Mouse (Mus musculus): ENCODE measurements at regions not wholly inside any gene's neighbourhood (a gene's known extent, or its start where the extent isn't known, plus 50 kb on each side); places are given as distances from the start of the nearest gene placed in this dataset.

DNA sequence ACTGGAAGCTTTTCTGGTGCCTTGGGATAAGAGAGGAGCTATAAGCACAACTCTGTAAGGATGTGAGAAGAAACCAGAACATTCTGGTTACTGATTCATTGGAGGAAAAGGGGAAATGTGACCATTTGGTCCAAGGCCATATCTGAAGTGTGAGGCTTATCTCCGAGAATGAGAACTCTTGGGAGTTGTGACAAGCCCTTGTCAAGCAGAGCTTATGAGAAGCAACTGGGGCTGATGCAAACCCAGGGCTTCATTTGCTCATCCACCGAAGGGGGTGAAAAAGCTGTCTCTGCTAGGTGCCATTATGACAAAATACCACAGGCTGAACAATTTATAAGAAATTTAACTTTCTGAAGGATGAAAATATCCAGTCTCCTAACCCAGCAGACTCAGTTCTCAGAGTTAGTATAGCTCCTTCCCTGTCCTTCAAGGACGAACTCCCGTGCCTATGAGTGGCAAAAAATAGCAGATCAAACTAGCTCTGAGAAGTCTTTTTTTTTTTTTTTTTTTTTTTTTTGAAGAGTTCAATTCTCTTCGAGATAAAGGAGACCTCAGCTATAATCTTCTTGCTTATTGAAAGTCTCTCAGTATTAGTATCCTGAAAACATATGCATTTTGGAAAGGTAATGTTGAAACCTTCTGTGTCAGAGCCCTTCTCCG, 725.4 kb downstream of the Kcnj2 start:
- H3K27me3 ChIP-seq (ENCODE audit: control insufficient read depth, insufficient read depth, insufficient read length), result no peaks in the 10 kb centered on the region
- H3K79me2 ChIP-seq (ENCODE audit: control insufficient read depth, insufficient read depth), result no peaks in the 10 kb centered on the region
- no peak overlapping the region for H3ac ChIP-seq (ENCODE audit: control insufficient read depth, insufficient read length)
- H3K4me3 ChIP-seq, result no peak overlapping the region
- TF ChIP-seq POLR2AphosphoS2 (IDR thresholded peaks at IDR 0.05; ENCODE audit: insufficient read length, low read depth), result no peak
- TF ChIP-seq CEBPB (IDR thresholded peaks at IDR 0.05; ENCODE audit: insufficient read depth, poor library complexity, severe bottlenecking), result peak; percentile 43; the same call in 1 of the 2 replicates
- H3K4me2 ChIP-seq (ENCODE audit: low read depth), result no peak overlapping the region
- no peaks in the 10 kb centered on the region for H3K36me3 ChIP-seq (ENCODE audit: control insufficient read depth, insufficient read depth)

DNA sequence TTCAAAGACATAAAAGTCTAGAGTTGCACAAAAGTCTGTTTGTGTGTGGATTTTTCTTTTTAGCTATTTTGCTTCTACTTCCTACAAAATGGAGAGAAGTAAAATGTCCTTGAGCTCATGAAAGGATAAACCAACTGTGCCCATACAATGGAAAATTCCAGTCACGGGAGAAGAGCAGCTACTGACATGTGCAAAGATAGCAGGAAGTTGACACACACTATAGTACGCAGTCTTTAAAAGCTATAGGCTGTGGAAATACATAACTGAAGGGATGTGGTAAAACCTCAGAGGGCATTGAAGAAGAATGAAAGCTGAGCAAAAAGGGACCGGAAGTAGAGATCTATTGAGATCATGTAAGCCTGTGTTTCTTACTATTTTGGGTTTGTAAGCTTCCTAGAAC, 735.1 kb downstream of the Kcnj2 start:
- TF ChIP-seq TCF3 (IDR thresholded peaks at IDR 0.05; ENCODE audit: insufficient read length, low read depth) (no peak), REST (IDR thresholded peaks at IDR 0.05; ENCODE audit: insufficient read depth, insufficient read length) (no peak), POLR2AphosphoS2 (IDR thresholded peaks at IDR 0.05; ENCODE audit: insufficient read length, low read depth) (no peak), USF1 (IDR thresholded peaks at IDR 0.05; ENCODE audit: low read depth) (no peak)
- no peak overlapping the region for H3ac ChIP-seq (ENCODE audit: control insufficient read depth, insufficient read length)
- H3K79me2 ChIP-seq (ENCODE audit: control insufficient read depth, insufficient read depth), result no peaks in the 10 kb centered on the region
- no peak overlapping the region for H3K4me3 ChIP-seq
- H3K27me3 ChIP-seq (ENCODE audit: control insufficient read depth, insufficient read depth, insufficient read length), result no peaks in the 10 kb centered on the region
- no peak overlapping the region for H3K4me2 ChIP-seq (ENCODE audit: low read depth)
- no peaks in the 10 kb centered on the region for H3K36me3 ChIP-seq (ENCODE audit: control insufficient read depth, insufficient read depth)

DNA sequence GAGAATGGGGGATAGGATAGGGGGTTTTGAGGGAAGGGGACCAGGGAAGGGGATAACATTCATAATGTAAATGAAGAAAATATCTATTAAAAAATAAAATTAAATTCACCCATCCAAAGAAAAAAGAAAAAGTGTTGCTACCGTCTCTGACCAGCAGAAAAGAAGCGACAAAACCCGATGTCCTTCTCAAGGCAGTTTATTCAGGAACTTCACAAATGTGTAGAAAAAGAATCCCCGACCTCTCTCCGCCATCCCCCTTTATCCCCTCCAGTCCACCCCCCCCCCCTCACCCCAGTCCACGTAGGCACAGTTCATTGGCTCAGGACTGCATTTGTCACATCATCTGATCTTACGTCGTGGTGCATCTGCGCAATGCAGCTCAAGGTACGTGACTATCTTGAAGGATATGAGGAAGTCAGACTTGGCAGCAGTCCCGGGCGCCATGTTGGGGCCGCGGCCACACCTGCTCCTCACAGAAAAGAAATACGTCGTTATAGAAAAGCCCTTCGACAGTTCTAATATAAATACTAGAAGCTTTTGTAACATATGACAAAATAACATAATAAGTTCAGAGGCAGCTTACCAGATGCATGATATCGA, 750.3 kb downstream of the Kcnj2 start:
- no peak overlapping the region for H3ac ChIP-seq (ENCODE audit: control insufficient read depth, insufficient read length)
- no peaks in the 10 kb centered on the region for H3K27me3 ChIP-seq (ENCODE audit: control insufficient read depth, insufficient read depth, insufficient read length)
- TF ChIP-seq POLR2AphosphoS2 (IDR thresholded peaks at IDR 0.05; ENCODE audit: insufficient read length, low read depth), result no peak
- no peak for TF ChIP-seq E2F4 (IDR thresholded peaks at IDR 0.05; ENCODE audit: insufficient read depth)
- H3K4me3 ChIP-seq, result no peak overlapping the region
- H3K36me3 ChIP-seq (ENCODE audit: control insufficient read depth, insufficient read depth), result no peaks in the 10 kb centered on the region
- no peaks in the 10 kb centered on the region for H3K79me2 ChIP-seq (ENCODE audit: control insufficient read depth, insufficient read depth)
- H3K4me2 ChIP-seq (ENCODE audit: low read depth), result no peak overlapping the region

DNA sequence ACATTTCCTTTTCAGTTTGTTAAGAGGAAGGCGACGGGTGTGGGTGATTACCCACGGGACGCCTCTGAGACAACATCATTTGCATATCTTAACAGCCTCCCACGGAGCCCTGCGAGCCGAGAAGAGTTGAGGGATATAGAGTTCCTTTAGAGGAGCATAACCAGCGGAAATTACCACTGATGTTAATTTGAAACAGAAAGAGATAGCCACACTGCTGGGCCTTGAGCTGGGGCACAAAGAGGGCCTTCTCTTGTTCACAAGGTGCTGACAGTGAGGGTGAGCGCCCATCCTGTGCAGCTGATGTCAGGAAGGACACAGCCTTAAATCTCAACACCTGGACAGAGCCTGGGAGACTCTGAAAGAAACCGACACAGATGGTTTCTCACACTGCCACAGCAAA, 752.2 kb downstream of the Kcnj2 start:
- TF ChIP-seq E2F4 (IDR thresholded peaks at IDR 0.05; ENCODE audit: insufficient read depth) (no peak), TCF12 (IDR thresholded peaks at IDR 0.05; ENCODE audit: insufficient read depth, poor library complexity, severe bottlenecking) (no peak), MAX (IDR thresholded peaks at IDR 0.05; ENCODE audit: low read depth) (no peak), USF1 (IDR thresholded peaks at IDR 0.05; ENCODE audit: low read depth) (no peak), CEBPB (IDR thresholded peaks at IDR 0.05; ENCODE audit: insufficient read depth, poor library complexity, severe bottlenecking) (no peak), POLR2A (IDR thresholded peaks at IDR 0.05; ENCODE audit: insufficient read length, low read depth) (no peak), MYOD1 (IDR thresholded peaks at IDR 0.05; ENCODE audit: control insufficient read depth in 1 of 3, insufficient read length in 2 of 3, low read depth in 2 of 3) (no peak), POLR2AphosphoS2 (IDR thresholded peaks at IDR 0.05; ENCODE audit: insufficient read length, low read depth) (no peak), SRF (IDR thresholded peaks at IDR 0.05; ENCODE audit: control insufficient read depth, insufficient read length, low read depth) (no peak), MYOG (IDR thresholded peaks at IDR 0.05; ENCODE audit: control insufficient read depth in 1 of 3, insufficient read depth in 1 of 3, insufficient read length in 2 of 3, low read depth in 2 of 3) (no peak), REST (IDR thresholded peaks at IDR 0.05; ENCODE audit: insufficient read depth, insufficient read length) (no peak), TCF3 (IDR thresholded peaks at IDR 0.05; ENCODE audit: insufficient read length, low read depth) (no peak)
- H3K4me2 ChIP-seq (ENCODE audit: low read depth), result no peak overlapping the region
- H3K4me3 ChIP-seq, result no peak overlapping the region

DNA sequence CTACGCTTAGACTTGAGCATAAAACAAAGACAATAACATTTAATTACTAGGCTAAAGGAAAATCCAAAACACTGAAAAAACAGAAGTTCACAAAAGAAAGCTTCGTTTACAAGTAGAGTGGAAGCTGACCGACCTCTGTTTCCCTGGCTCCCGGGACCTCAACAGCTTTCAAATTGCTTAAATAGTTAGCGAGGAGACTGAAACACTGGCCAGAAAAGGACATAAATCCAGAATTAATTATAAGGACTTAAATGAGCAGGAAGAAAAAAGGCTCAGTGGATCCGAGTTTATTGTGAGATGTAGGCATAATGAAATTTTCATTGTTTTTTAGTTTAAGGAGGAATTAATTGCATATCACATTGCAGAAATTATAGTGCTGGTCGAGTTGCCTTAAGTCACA, 754.4 kb downstream of the Kcnj2 start:
- no peaks in the 10 kb centered on the region for H3K36me3 ChIP-seq (ENCODE audit: control insufficient read depth, insufficient read depth)
- no peak for TF ChIP-seq CEBPB (IDR thresholded peaks at IDR 0.05; ENCODE audit: insufficient read depth, poor library complexity, severe bottlenecking)
- TF ChIP-seq TCF12 (IDR thresholded peaks at IDR 0.05; ENCODE audit: insufficient read depth, poor library complexity, severe bottlenecking), result no peak
- no peak for TF ChIP-seq REST (IDR thresholded peaks at IDR 0.05; ENCODE audit: insufficient read depth, insufficient read length)
- no peak for TF ChIP-seq E2F4 (IDR thresholded peaks at IDR 0.05; ENCODE audit: insufficient read depth)
- no peak for TF ChIP-seq SRF (IDR thresholded peaks at IDR 0.05; ENCODE audit: control insufficient read depth, insufficient read length, low read depth)

More for the DNA sequence above, 752.2 kb downstream of the Kcnj2 start:
- no peaks in the 10 kb centered on the region for H3K27me3 ChIP-seq (ENCODE audit: control insufficient read depth, insufficient read depth, insufficient read length)
- H3ac ChIP-seq (ENCODE audit: control insufficient read depth, insufficient read length), result no peak overlapping the region
- H3K79me2 ChIP-seq (ENCODE audit: control insufficient read depth, insufficient read depth), result no peaks in the 10 kb centered on the region
- no peaks in the 10 kb centered on the region for H3K36me3 ChIP-seq (ENCODE audit: control insufficient read depth, insufficient read depth)

DNA sequence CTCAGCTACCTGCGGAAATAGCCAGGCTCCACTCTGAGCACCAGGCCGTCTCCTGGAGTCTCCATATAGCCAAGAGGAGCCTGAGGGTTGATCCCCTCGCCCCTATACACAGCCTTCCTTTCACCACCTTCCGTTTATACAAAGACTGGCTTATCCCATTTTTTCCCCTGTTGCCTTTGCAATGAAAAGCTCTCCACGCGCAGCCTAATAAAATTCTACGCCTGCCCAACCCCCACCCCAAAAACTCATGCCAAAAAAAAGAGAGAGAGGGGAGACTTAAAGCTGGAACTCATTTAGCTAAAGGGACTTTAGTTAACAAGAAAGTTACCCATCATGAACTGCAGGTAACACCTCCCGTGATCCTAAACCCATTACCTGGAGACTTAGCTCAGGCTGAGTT, 762.5 kb downstream of the Kcnj2 start:
- Histone ChIP-seq H3K4me3 (no peak overlapping the region), H3K27me3 (ENCODE audit: control insufficient read depth, insufficient read depth, insufficient read length) (no peaks in the 10 kb centered on the region), H3K79me2 (ENCODE audit: control insufficient read depth, insufficient read depth) (no peaks in the 10 kb centered on the region), H3ac (ENCODE audit: control insufficient read depth, insufficient read length) (no peak overlapping the region), H3K4me2 (ENCODE audit: low read depth) (no peak overlapping the region), H3K36me3 (ENCODE audit: control insufficient read depth, insufficient read depth) (no peaks in the 10 kb centered on the region)
- TF ChIP-seq MYOD1 (IDR thresholded peaks at IDR 0.05; ENCODE audit: control insufficient read depth in 1 of 3, insufficient read length in 2 of 3, low read depth in 2 of 3) (no peak), SRF (IDR thresholded peaks at IDR 0.05; ENCODE audit: control insufficient read depth, insufficient read length, low read depth) (no peak), CEBPB (IDR thresholded peaks at IDR 0.05; ENCODE audit: insufficient read depth, poor library complexity, severe bottlenecking) (no peak)

More for the DNA sequence above, 754.4 kb downstream of the Kcnj2 start:
- Histone ChIP-seq H3K27me3 (ENCODE audit: control insufficient read depth, insufficient read depth, insufficient read length) (no peaks in the 10 kb centered on the region), H3K4me3 (no peak overlapping the region), H3K79me2 (ENCODE audit: control insufficient read depth, insufficient read depth) (no peaks in the 10 kb centered on the region), H3K4me2 (ENCODE audit: low read depth) (no peak overlapping the region), H3ac (ENCODE audit: control insufficient read depth, insufficient read length) (no peak overlapping the region)
